Mouse (Mus musculus) kidney, postnatal 0 days (tissue): ENCODE data around the gene Gm47791. TPM values are rescaled to one million over a fixed set of nuclear protein-coding genes. Genes with fewer than 3 reads are reported as not detected.

Source experiments
- ATAC-seq: fragments of 200-750 bp; cut with Nextera tagmentation; replicated peaks from 2 replicates; pipeline ENCODE4 v1.8.0; 2017; ENCODE audit warnings: low read depth, moderate number of reproducible peaks, moderate TSS enrichment, moderate library complexity; ENCODE audit not compliant: low FRiP score
- DNase-seq: peaks from one replicate; pipeline ENCODE4 v3.0.0-alpha.2; 2016; ENCODE audit warnings: low spot score
- H3K27ac ChIP-seq: fragments of 300-500 bp; sonication (generic); 2 replicates; pipeline ENCODE4 v1.5.1; 2014; ENCODE audit warnings: mild to moderate bottlenecking
- H3K27me3 ChIP-seq: fragments of 300-500 bp; sonication (generic); 2 replicates; pipeline ENCODE4 v1.6.1; 2014; ENCODE audit warnings: low read length, mixed read lengths; ENCODE audit not compliant: insufficient read depth
- H3K36me3 ChIP-seq: fragments of 300-500 bp; sonication (generic); 2 replicates; pipeline ENCODE4 v1.6.1; 2014; ENCODE audit warnings: low read length, mixed read lengths; ENCODE audit not compliant: insufficient read depth
- H3K4me1 ChIP-seq: fragments of 300-500 bp; sonication (generic); replicated peaks from 2 replicates; pipeline ENCODE4 v1.6.1; 2014; ENCODE audit warnings: antibody characterized with exemption, low read length, mixed read lengths; ENCODE audit not compliant: insufficient read depth
- H3K4me2 ChIP-seq: fragments of 300-500 bp; sonication (generic); 2 replicates; pipeline ENCODE4 v1.6.1; 2014; ENCODE audit warnings: mild to moderate bottlenecking, low read length, moderate library complexity, mixed read lengths
- H3K4me3 ChIP-seq: fragments of 300-500 bp; sonication (generic); replicated peaks from 2 replicates; pipeline ENCODE4 v1.5.1; 2014; ENCODE audit warnings: low read depth, low read length
- H3K9ac ChIP-seq: fragments of 300-500 bp; sonication (generic); 2 replicates; pipeline ENCODE4 v1.6.1; 2014; ENCODE audit warnings: low read depth, low read length
- H3K9me3 ChIP-seq: fragments of 300-500 bp; sonication (generic); replicated peaks from 2 replicates; pipeline ENCODE4 v1.6.1; 2016; ENCODE audit warnings: low read length, inconsistent platforms, mixed read lengths
- CTCF ChIP-seq: IDR thresholded peaks from 2 replicates; pipeline ENCODE4 v1.5.1; 2016; ENCODE audit warnings: antibody characterized with exemption, low read depth, mild to moderate bottlenecking, moderate library complexity
- WGBS: fragments of 180-500 bp; shearing (Covaris S2); extraction: QIAGEN DNeasy Blood & Tissue Kit; methylation state at CpG from one replicate; pipeline ENCODE4 v1.1.7; 2014; 5-methylcytosine and 5-hydroxymethylcytosine counted together
- polyA plus RNA-seq: library from polyadenylated mRNA; unstranded; fragments of >200 nt; fragmentation: Nextera tagmentation; extraction: Ambion mirVana; gene quantifications from 2 replicates; pipeline ENCODE4 v1.2.1, GENCODE M21; 2015

The Gm47791 gene
- polyA plus RNA-seq, 1 experiment from 2014 or later = not detected

- Histone ChIP-seq H3K9me3 (no peaks in the 10 kb centered on the region), H3K4me2 (no peak overlapping the region), H3K4me3 (no peak overlapping the region), H3K27me3 (no peaks in the 10 kb centered on the region), H3K4me1 (no peaks in the 10 kb centered on the region), H3K27ac (no peak overlapping the region), H3K9ac (no peak overlapping the region), H3K36me3 (0 out of 2 replicates have a peak, but pooled peaks cover 14% of the 10 kb centered on the region)
- DNase-seq (no peak), ATAC-seq (no peak)
- 92% methylated on average over 1 of the region's 1 CpGs for WGBS
- peak; percentile 48 for TF ChIP-seq CTCF
Observed at GRCm38 (mm10) chr1:82759520-82759919, 11.5 kb downstream of the Gm47791 start.

GRCm38 (mm10) chr1:82747714-82748452 is 23.2 kb downstream of the Gm47791 start:
- 94% methylated on average over 2 of the region's 2 CpGs for WGBS
- Histone ChIP-seq H3K36me3 (peaks cover 17% of the 10 kb centered on the region), H3K4me3 (no peak overlapping the region), H3K27ac (no peak overlapping the region), H3K9me3 (no peaks in the 10 kb centered on the region), H3K4me2 (no peak overlapping the region), H3K4me1 (no peaks in the 10 kb centered on the region; the same call in 1 of the 2 replicates), H3K9ac (no peak overlapping the region), H3K27me3 (no peaks in the 10 kb centered on the region)
- DNase-seq (no peak), ATAC-seq (no peak)
- TF ChIP-seq CTCF = no peak

DNA sequence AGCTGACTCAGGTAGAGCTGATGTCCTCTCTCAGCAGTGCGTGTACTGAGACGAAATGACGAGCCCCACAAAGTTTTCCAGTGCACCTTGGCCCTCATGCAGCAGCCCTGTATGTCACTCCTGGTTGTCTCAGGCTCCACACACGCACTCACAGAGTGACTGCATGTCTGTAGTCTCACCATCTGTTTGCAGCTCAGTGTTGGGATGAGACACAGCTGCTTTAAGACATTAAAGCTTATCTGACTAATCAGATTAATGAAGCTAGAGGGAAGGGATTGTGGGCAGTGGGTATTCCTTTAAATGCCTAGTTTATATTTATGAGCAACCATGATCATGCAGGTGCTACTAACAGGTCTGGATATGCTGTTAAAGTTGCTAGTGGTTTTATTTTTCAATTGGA is 24.6 kb downstream of the Gm47791 start:
- ATAC-seq (no peak), DNase-seq (no peak)
- TF ChIP-seq CTCF = no peak
- Histone ChIP-seq H3K4me3 (no peak overlapping the region), H3K27me3 (no peaks in the 10 kb centered on the region), H3K9ac (no peak overlapping the region), H3K4me1 (no peaks in the 10 kb centered on the region; the same call in 1 of the 2 replicates), H3K27ac (no peak overlapping the region), H3K4me2 (no peak overlapping the region), H3K9me3 (no peaks in the 10 kb centered on the region), H3K36me3 (peaks cover 17% of the 10 kb centered on the region)
- whole genome bisulfite sequencing = 72% methylated on average over 4 of the region's 4 CpGs

DNA sequence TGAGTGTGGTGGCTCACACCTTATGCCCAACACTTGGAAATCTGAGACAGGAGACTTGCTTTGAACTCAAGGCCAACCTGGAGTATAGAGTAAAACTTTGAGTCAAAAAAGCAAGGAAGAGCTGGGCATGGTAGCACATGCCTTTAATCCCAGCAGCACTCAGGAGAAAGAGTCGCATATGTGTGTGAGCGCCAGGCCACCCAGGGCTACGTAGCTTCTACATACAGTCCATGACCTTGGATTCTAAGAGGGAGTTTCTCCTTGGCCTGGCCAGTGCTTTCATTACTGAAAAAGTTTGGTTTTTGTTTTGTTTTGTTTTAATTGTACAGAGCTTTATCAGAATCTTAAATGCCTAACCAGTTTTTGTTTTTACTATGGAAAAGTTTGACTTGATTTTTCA is 27.1 kb downstream of the Gm47791 start:
- no peak for ATAC-seq
- no peak overlapping the region for H3K27ac ChIP-seq
- H3K36me3 ChIP-seq = peaks cover 18% of the 10 kb centered on the region; the same call in 1 of the 2 replicates

DNA sequence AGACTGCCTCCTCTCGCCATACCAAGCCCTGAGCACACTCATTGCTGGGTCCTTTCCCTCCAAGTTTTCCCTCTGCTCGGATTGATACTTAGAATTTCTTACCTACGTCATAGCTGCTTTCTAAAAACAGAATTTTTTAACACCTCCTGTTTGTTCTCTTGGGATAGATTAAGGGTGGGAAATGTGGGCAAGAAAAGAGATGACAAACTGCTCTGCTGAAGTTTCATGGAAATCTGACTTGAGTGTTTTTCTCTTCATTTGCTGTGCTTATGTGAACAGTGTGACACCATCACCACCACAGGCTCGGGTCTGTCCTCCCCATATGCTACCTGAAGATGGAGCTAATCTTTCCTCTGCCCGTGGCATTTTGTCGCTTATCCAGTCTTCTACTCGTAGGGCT is 29.5 kb downstream of the Gm47791 start:
- no peak for TF ChIP-seq CTCF
- Histone ChIP-seq H3K27me3 (no peaks in the 10 kb centered on the region), H3K4me1 (no peaks in the 10 kb centered on the region; the same call in 1 of the 2 replicates), H3K9ac (no peak overlapping the region), H3K36me3 (peaks cover 15% of the 10 kb centered on the region; the same call in 1 of the 2 replicates), H3K9me3 (no peaks in the 10 kb centered on the region), H3K4me2 (no peak overlapping the region), H3K27ac (no peak overlapping the region), H3K4me3 (no peak overlapping the region)
- no peak for ATAC-seq
- DNase-seq = no peak
- 84% methylated on average over 7 of the region's 7 CpGs for WGBS

More for the DNA sequence above, 27.1 kb downstream of the Gm47791 start:
- peak; percentile 18 for DNase-seq
- Histone ChIP-seq H3K4me1 (no peaks in the 10 kb centered on the region; the same call in 1 of the 2 replicates), H3K4me3 (no peak overlapping the region), H3K27me3 (no peaks in the 10 kb centered on the region), H3K9ac (no peak overlapping the region), H3K9me3 (no peaks in the 10 kb centered on the region), H3K4me2 (no peak overlapping the region)
- WGBS = 67% methylated on average over 3 of the region's 3 CpGs
- TF ChIP-seq CTCF = no peak

- ATAC-seq (no peak), DNase-seq (peak; percentile 42)
- Histone ChIP-seq H3K9ac (no peak overlapping the region), H3K36me3 (peaks cover 34% of the 10 kb centered on the region; the same call in 1 of the 2 replicates), H3K27ac (no peak overlapping the region), H3K4me2 (no peak overlapping the region), H3K4me1 (no peaks in the 10 kb centered on the region), H3K9me3 (no peaks in the 10 kb centered on the region), H3K4me3 (no peak overlapping the region), H3K27me3 (no peaks in the 10 kb centered on the region)
- WGBS = 57% methylated on average over 1 of the region's 1 CpGs
- TF ChIP-seq CTCF = no peak
Observed at GRCm38 (mm10) chr1:82738066-82738465, 33.0 kb downstream of the Gm47791 start.
